Mouse (Mus musculus): ENCODE data around the gene Bmpr1a. TPM values are rescaled to one million over a fixed set of nuclear protein-coding genes. Genes with fewer than 3 reads are reported as not detected.
A peak's percentile ranks its signal among the peaks of the same experiment; 100 is the strongest.

Bmpr1a gene
- 35.5 and 36.2 TPM in 2 replicates for polyA plus RNA-seq (2015; fragmentation: Nextera tagmentation; extraction: Ambion mirVana)

GRCm38 (mm10) chr14:34503325-34503647 is at the start of gene Bmpr1a:
TSS of gene Bmpr1a (minus strand) at chr14:34503341.
- Histone ChIP-seq H3K9me3 (replicated peaks) (no peaks in the 10 kb centered on the region), H3K27ac (peak within 1 kb of the TSS; percentile 99), H3K4me1 (replicated peaks) (peaks cover 56% of the 10 kb centered on the region), H3K27me3 (peaks cover 6% of the 10 kb centered on the region; the same call in 1 of the 2 replicates), H3K36me3 (no peaks in the 10 kb centered on the region), H3K4me2 (peak within 1 kb of the TSS; percentile 71), H3K4me3 (peak within 1 kb of the TSS; percentile 78), H3K9ac (peak within 1 kb of the TSS; percentile 99)
- 10% methylated on average over 15 of the region's 15 CpGs for WGBS
- ATAC-seq (replicated peaks; ENCODE audit: insufficient number of reproducible peaks, insufficient read depth, low FRiP score, low read depth): no peak; the same call in 1 of the 2 replicates

DNA sequence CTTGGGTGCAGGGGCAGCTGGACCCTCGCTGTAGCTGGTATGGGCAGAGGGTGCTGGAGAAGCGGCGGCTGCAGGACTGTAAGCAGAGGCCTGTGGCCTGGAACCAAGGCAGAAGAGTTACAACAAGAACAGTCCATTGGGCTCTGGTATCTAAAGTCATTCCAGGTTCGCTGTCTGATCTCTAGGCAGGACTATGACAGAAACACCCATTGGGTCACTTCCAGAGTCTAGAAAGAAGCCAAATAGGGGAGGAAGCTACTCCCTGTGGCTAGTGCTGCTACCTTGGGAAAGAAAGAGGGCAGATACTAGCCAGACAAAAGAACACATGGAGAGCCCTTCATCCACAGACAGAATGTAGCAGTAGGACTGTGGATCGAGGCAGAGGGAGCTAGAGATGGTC is 49.1 kb upstream of the Bmpr1a start:
- H3K27ac ChIP-seq: no peak overlapping the region

DNA sequence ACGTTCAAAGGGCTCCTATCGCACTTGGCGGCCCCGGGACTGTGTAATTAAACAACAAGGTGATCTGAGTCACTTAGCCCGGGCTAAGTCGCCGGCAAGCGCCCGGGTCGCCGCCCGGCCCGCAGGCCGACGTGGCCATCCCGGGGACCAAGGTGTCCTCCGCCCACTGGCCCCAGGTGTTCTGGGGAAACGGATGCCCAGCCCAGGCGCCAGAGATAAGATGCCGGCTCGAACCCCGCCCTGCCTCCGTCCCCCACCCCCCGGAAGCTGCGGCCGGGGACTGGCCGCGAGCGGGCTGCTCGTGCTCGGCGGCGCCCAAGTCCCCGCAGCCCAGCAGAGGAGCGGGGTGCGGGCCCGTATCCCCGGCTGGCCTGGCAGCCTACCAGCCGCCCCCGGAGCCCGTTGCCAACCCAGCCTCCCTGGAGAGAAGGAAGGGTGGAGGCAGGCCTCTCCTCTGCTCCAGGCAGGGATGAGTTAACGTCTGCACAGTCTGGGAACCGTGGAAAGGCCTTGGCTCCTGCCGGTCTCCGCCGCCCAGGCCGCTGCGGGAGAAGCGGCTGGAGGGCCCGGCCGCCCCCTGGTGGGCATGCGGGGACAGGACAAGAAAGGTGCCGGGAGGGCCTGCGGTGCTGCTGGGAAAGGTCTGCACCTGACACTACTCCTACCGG is 46.0 kb upstream of the Bmpr1a start:
- peak; percentile 77 for ATAC-seq (replicated peaks; ENCODE audit: insufficient number of reproducible peaks, insufficient read depth, low FRiP score, low read depth)
- H3K36me3 ChIP-seq: peaks cover 15% of the 10 kb centered on the region; the same call in 1 of the 2 replicates
- WGBS: under 1% methylated on average over 53 of the region's 55 CpGs

More for the DNA sequence above, 49.1 kb upstream of the Bmpr1a start:
- Histone ChIP-seq H3K4me1 (replicated peaks) (peaks cover 65% of the 10 kb centered on the region), H3K27me3 (no peaks in the 10 kb centered on the region), H3K9ac (no peak overlapping the region), H3K4me2 (no peak overlapping the region), H3K9me3 (replicated peaks) (no peaks in the 10 kb centered on the region), H3K4me3 (no peak overlapping the region), H3K36me3 (peaks cover 39% of the 10 kb centered on the region; the same call in 1 of the 2 replicates)
- WGBS: 86% methylated on average over 5 of the region's 5 CpGs
- ATAC-seq (replicated peaks; ENCODE audit: insufficient number of reproducible peaks, insufficient read depth, low FRiP score, low read depth): no peak

GRCm38 (mm10) chr14:34548391-34549001 is 45.4 kb upstream of the Bmpr1a start:
- Histone ChIP-seq H3K36me3 (peaks cover 9% of the 10 kb centered on the region; the same call in 1 of the 2 replicates), H3K4me2 (peak overlapping the region; percentile 85), H3K4me1 (replicated peaks) (peaks cover 80% of the 10 kb centered on the region), H3K27ac (peak overlapping the region; percentile 88), H3K9ac (peak overlapping the region; percentile 74), H3K4me3 (peak overlapping the region; percentile 61), H3K9me3 (replicated peaks) (no peaks in the 10 kb centered on the region), H3K27me3 (no peaks in the 10 kb centered on the region)
- ATAC-seq (replicated peaks; ENCODE audit: insufficient number of reproducible peaks, insufficient read depth, low FRiP score, low read depth): peak; percentile 7; the same call in 1 of the 2 replicates
- WGBS: 2% methylated on average over 27 of the region's 27 CpGs

More for the DNA sequence above, 46.0 kb upstream of the Bmpr1a start:
- H3K9ac ChIP-seq: peak overlapping the region; percentile 74
- peak overlapping the region; percentile 85 for H3K4me2 ChIP-seq
- peaks cover 80% of the 10 kb centered on the region for H3K4me1 ChIP-seq (replicated peaks)
- no peaks in the 10 kb centered on the region for H3K9me3 ChIP-seq (replicated peaks)
- H3K27me3 ChIP-seq: no peaks in the 10 kb centered on the region
- H3K27ac ChIP-seq: peak overlapping the region; percentile 88
- peak overlapping the region; percentile 61 for H3K4me3 ChIP-seq

DNA sequence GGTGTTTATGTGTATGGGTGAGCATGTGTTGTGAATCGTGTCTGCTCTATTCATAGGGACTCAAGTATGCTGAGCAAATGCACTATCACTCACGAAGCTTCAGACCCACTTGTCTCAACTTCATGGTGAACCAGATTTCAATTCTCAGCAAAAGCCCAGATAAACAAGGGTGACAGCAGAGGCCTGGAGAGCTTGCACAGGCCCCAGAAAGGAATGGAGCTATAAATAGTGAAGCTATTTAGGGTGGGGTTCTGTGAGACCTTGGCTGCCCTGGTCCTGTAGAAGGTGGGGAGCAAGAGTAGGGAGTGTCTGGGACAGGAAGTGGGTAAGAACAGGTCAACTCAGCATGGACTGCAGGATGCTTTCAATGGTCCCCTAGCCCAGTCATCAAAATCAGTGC is 41.4 kb upstream of the Bmpr1a start:
- 39% methylated on average over 2 of the region's 2 CpGs for WGBS
- Histone ChIP-seq H3K36me3 (peaks cover 25% of the 10 kb centered on the region), H3K9me3 (replicated peaks) (no peaks in the 10 kb centered on the region), H3K27ac (peak overlapping the region; percentile 91), H3K4me3 (no peak overlapping the region), H3K27me3 (no peaks in the 10 kb centered on the region), H3K4me2 (no peak overlapping the region; the same call in 1 of the 2 replicates), H3K9ac (no peak overlapping the region), H3K4me1 (replicated peaks) (peaks cover 77% of the 10 kb centered on the region)
- ATAC-seq (replicated peaks; ENCODE audit: insufficient number of reproducible peaks, insufficient read depth, low FRiP score, low read depth): peak; percentile 66

DNA sequence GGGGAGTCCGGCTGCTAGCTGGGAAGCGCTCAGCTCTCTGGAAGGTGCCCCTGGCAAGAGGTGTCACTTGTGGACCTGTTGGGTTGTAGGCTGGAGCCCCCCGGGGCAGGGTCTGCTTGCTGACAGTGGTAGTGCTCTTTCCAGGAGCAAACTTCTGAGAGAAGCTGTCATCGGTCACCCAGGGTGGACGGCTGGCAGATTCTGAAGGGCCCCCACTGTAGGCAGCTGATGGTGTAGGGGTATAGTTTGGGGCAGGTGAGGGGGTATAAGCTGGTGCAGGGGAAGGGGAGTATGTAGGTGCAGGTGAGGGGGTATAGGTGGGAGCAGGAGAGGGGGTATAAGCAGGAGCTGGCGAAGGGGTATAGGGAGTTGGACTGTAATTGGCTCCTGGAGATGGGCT is 40.9 kb upstream of the Bmpr1a start:
- H3K4me2 ChIP-seq: peak overlapping the region; percentile 15

DNA sequence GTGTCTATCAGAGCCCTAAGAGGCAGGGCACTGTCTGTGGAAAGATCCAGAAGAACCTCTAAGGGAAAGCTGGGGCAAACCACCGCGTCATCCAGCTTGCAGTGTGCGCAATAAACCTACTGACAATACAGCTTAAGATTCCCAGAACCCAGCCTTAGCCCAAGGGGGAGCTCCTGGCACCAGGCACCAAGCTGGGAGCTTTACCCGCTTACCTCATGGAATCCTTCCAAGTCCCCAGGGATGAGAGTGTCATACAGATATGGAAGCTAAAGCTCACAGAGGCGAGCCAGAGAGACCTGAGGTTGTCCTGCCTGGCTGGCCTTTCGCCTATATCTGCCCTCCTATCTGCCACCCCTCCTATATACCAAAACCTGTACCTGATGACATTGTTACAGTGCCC is 40.5 kb upstream of the Bmpr1a start:
- Histone ChIP-seq H3K9me3 (replicated peaks) (no peaks in the 10 kb centered on the region), H3K4me1 (replicated peaks) (peaks cover 67% of the 10 kb centered on the region), H3K9ac (peak overlapping the region; percentile 27; the same call in 1 of the 2 replicates), H3K27ac (peak overlapping the region; percentile 91), H3K4me2 (peak overlapping the region; percentile 15), H3K27me3 (no peaks in the 10 kb centered on the region), H3K4me3 (no peak overlapping the region), H3K36me3 (peaks cover 34% of the 10 kb centered on the region)
- 46% methylated on average over 6 of the region's 6 CpGs for WGBS
- peak; percentile 48; the same call in 1 of the 2 replicates for ATAC-seq (replicated peaks; ENCODE audit: insufficient number of reproducible peaks, insufficient read depth, low FRiP score, low read depth)

More for the DNA sequence above, 40.9 kb upstream of the Bmpr1a start:
- peak overlapping the region; percentile 27; the same call in 1 of the 2 replicates for H3K9ac ChIP-seq
- 0 out of 2 replicates have a peak, but pooled peaks have one; percentile 2 for ATAC-seq (replicated peaks; ENCODE audit: insufficient number of reproducible peaks, insufficient read depth, low FRiP score, low read depth)
- H3K36me3 ChIP-seq: peaks cover 30% of the 10 kb centered on the region
- no peaks in the 10 kb centered on the region for H3K27me3 ChIP-seq
- no peaks in the 10 kb centered on the region for H3K9me3 ChIP-seq (replicated peaks)
- peaks cover 71% of the 10 kb centered on the region for H3K4me1 ChIP-seq (replicated peaks)
- 53% methylated on average over 6 of the region's 6 CpGs for WGBS
- H3K4me3 ChIP-seq: no peak overlapping the region
- H3K27ac ChIP-seq: peak overlapping the region; percentile 91

DNA sequence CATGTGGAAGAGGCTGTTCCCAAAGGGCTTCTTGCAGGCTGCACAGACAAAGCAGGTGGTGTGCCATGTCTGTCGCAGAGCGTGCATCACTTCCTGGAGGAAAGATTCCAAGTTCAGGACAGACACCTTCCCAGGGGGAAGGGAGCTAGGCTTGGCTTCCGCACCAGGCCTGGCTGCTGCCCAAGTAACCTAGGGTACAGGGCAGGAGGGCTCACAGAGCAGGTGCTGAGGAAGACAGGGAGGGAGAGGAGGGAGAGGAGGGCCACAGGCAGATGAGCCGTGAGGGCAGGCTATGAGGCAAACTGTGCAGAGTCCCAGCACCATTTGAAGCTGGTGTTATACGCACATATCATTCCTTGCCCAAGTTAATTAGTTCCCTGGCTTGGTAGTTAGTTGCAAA is 38.8 kb upstream of the Bmpr1a start:
- no peak for ATAC-seq (replicated peaks; ENCODE audit: insufficient number of reproducible peaks, insufficient read depth, low FRiP score, low read depth)
- no peak overlapping the region for H3K4me3 ChIP-seq
- no peak overlapping the region for H3K9ac ChIP-seq
- H3K9me3 ChIP-seq (replicated peaks): no peaks in the 10 kb centered on the region
- H3K36me3 ChIP-seq: peaks cover 46% of the 10 kb centered on the region
- H3K4me1 ChIP-seq (replicated peaks): peaks cover 52% of the 10 kb centered on the region
- H3K4me2 ChIP-seq: no peak overlapping the region
- WGBS: 83% methylated on average over 5 of the region's 5 CpGs
- no peaks in the 10 kb centered on the region for H3K27me3 ChIP-seq
- H3K27ac ChIP-seq: peak overlapping the region; percentile 36; the same call in 1 of the 2 replicates

DNA sequence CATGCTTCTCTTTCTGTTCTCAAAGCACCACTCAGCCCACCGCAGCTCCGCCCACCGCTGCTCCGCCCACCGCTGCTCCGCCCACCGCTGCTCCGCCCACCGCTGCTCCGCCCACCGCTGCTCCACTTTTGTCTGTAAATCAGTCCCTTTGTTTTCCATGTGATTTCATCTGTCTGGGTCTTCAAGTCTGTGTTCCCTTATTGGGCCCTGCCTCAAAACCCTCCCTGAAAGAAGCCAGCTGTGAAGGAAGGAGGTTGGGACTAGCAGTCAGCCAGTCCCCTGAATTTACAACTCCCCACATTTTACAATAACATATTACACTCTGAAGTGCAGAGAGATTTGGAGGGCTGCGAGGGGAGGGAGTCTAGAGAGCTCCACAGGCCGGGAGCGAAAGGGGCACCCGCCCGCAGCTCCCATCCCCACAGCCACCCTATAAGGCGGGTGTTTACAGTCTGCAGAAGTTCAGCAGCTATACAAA is 37.6 kb upstream of the Bmpr1a start:
- Histone ChIP-seq H3K4me3 (no peak overlapping the region), H3K27ac (peak overlapping the region; percentile 62), H3K27me3 (no peaks in the 10 kb centered on the region), H3K9me3 (replicated peaks) (no peaks in the 10 kb centered on the region), H3K4me2 (no peak overlapping the region), H3K9ac (no peak overlapping the region), H3K4me1 (replicated peaks) (peaks cover 43% of the 10 kb centered on the region), H3K36me3 (peaks cover 56% of the 10 kb centered on the region)
- ATAC-seq (replicated peaks; ENCODE audit: insufficient number of reproducible peaks, insufficient read depth, low FRiP score, low read depth): no peak
- 30% methylated on average over 17 of the region's 17 CpGs for WGBS

DNA sequence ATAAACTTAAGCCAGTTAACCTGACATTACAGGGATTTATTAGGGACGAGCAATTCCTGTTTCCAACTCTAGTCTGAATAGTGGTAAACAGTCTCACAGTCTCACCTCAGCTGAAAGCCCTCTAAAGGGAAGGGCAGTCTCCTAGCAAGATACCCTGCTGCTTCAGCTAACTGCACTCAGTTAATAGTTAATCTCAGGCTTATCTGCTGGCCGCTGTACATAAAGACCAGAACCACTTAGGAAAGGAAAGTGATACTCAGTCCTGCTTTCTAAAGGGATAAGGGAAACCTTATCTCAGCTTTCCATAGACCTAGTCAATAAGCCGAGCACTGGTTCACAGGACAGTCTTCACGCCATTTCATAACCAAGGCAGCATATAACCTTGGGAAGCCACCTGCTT is 32.7 kb upstream of the Bmpr1a start:
- H3K9me3 ChIP-seq (replicated peaks): no peaks in the 10 kb centered on the region
- H3K27me3 ChIP-seq: no peaks in the 10 kb centered on the region
- H3K4me2 ChIP-seq: no peak overlapping the region
- WGBS: 35% methylated on average over 4 of the region's 4 CpGs
- H3K36me3 ChIP-seq: peaks cover 66% of the 10 kb centered on the region
- H3K4me3 ChIP-seq: no peak overlapping the region
- 0 out of 2 replicates have a peak, but pooled peaks cover 5% of the 10 kb centered on the region for H3K4me1 ChIP-seq (replicated peaks)
- no peak for ATAC-seq (replicated peaks; ENCODE audit: insufficient number of reproducible peaks, insufficient read depth, low FRiP score, low read depth)
- H3K9ac ChIP-seq: no peak overlapping the region
- no peak overlapping the region for H3K27ac ChIP-seq

- H3K27ac ChIP-seq: peak overlapping the region; percentile 12; the same call in 1 of the 2 replicates
- 69% methylated on average over 5 of the region's 5 CpGs for WGBS
- H3K36me3 ChIP-seq: peaks cover 58% of the 10 kb centered on the region
- H3K9ac ChIP-seq: no peak overlapping the region
- H3K4me1 ChIP-seq (replicated peaks): peaks cover 15% of the 10 kb centered on the region
- H3K4me3 ChIP-seq: no peak overlapping the region
- no peak overlapping the region for H3K4me2 ChIP-seq
- H3K9me3 ChIP-seq (replicated peaks): no peaks in the 10 kb centered on the region
- H3K27me3 ChIP-seq: no peaks in the 10 kb centered on the region
- ATAC-seq (replicated peaks; ENCODE audit: insufficient number of reproducible peaks, insufficient read depth, low FRiP score, low read depth): no peak
Measured at GRCm38 (mm10) chr14:34533537-34533936, 30.4 kb upstream of the Bmpr1a start.
